Mouse (Mus musculus) left cerebral cortex, postnatal 36 days (tissue): ENCODE data around the gene Capn15. TPM values are rescaled to one million over a fixed set of nuclear protein-coding genes. Genes with fewer than 3 reads are reported as not detected.

Experiments used
- DNase-seq, 2 experiments: peaks; one replicate each; pipeline ENCODE4 v3.0.0; 2021 to 2022; ENCODE audit warnings: low spot score in 2 of 2, mixed read lengths in 1 of 2
- intact Hi-C: fragments of 180-260 bp; cut with DNase I; formaldehyde crosslinking; loops from one replicate; pipeline ENCODE4 v1.15.1; 2025
- total RNA-seq, 2 experiments: library from RNA; stranded (reverse); gene quantifications; 2 replicates each; pipeline ENCODE4 v1.2.3; 2021

The Capn15 gene
- total RNA-seq, 2 experiments from 2014 or later, result 40.8 to 58.4 TPM

DNA sequence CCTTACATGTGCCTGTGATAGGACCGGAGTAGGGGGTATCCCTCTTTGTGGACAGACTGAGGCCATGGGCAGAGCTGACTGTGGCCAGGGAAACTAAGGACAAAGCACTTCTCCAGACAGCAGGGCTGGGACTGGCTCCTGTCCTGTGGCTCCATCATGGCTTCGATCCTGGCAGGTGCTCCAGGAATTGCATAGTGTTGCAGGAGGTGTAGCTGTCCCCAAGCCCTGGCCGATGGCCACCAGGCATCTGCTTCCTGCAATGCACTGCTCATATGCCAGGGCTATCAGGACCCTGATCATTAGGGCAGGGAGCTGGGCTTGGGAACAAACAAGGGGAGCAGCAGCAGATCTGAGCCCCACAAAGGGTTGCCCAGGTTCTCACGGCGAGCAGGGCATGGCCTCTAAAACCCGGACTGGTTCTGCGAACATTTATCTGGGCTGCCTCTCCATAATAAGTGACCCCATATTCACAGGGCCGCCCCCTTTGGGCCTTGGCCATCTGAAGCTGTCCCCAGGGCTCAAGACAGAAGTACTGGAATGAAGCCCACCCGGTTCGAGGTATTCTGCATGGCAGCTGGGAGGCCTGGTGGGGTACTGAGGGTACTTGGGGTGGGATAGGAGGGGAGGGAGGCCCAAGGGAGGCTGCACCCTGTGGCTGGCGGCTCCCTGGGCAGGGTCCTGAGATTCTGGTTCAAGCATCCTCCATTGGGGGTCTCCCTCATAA is 26.7 kb downstream of the Capn15 start:
- intact Hi-C loops, result no loop called here
- DNase-seq, result no peak

DNA sequence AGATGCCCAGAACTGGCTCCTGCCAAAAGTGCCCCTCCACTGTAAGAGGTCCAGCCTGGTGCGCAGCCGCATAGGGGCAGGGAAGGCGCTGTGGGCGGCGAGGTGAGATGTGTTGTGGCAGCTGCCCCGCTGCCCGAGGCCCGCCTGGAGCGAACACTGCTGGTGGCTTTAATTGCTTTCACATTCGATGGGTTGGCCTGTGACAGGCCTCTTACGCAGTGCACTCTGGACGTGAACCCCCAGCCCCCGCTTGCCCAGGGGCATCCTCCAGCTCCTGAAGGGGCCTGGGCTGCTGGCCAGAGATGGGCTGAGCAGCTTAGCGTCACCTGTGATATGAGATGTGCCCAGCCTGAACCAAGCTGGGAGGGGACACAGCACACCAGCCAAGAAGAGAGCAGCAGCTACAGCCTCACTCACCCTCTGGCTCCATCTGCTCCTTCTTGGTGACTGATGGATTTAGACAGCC is 28.0 kb downstream of the Capn15 start:
- DNase-seq, result no peak
- intact Hi-C loops, result no loop called here

GRCm38 (mm10) chr17:25956631-25957030 is 29.0 kb downstream of the Capn15 start:
- intact Hi-C loops, result no loop called here
- no peak for DNase-seq

GRCm38 (mm10) chr17:25956201-25956600 is 29.4 kb downstream of the Capn15 start:
- DNase-seq, result no peak
- intact Hi-C loops, result no loop called here

DNA sequence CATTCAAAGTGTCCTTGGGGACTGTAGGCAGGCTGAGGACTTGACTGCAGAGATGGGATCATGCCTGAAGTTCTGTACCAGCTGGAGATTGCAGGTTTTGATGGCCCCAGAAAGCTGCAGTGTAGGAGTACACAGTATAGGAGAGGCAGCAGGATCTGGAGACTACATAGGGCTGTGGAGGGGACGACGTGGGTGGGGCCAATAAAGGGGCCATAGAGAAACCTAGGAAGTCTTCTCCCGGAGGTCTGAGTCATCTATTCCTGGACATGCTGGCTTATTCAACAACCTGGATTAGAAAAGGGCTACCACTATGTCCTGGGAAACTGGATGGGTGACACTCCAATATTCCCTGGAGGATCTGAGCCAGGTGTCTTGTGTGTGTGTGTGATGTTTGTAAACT is 29.9 kb downstream of the Capn15 start:
- no peak for DNase-seq
- intact Hi-C loops, result no loop called here

GRCm38 (mm10) chr17:25954671-25955070 is 30.9 kb downstream of the Capn15 start:
- DNase-seq, result no peak
- intact Hi-C loops, result no loop called here

DNA sequence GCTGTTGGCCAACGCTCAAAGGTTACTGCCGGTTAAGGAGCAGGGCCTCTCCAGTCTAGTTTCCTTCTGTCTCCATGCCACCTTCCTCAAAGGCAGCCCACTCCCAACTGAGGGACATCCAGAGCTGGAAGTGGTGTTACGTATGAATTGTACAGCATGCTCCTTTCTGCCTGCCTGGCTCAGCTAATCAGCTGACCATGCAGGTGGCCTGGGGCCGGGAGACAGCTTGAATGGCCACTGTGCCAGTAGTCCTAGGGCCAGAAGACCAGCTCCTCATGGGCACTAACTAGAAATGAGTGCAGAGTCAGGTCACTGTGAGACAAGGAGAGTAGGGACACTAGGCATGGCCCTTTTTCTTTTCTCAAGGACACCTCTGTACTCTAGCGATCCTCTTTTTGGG is 32.4 kb downstream of the Capn15 start:
- intact Hi-C loops, result no loop called here
- no peak for DNase-seq

GRCm38 (mm10) chr17:25951803-25952623 is 33.6 kb downstream of the Capn15 start, which contains the start of gene A930017K11Rik:
A930017K11Rik (minus strand) TSS chr17:25952565.
- no peak for DNase-seq
- intact Hi-C loops, result no loop called here

DNA sequence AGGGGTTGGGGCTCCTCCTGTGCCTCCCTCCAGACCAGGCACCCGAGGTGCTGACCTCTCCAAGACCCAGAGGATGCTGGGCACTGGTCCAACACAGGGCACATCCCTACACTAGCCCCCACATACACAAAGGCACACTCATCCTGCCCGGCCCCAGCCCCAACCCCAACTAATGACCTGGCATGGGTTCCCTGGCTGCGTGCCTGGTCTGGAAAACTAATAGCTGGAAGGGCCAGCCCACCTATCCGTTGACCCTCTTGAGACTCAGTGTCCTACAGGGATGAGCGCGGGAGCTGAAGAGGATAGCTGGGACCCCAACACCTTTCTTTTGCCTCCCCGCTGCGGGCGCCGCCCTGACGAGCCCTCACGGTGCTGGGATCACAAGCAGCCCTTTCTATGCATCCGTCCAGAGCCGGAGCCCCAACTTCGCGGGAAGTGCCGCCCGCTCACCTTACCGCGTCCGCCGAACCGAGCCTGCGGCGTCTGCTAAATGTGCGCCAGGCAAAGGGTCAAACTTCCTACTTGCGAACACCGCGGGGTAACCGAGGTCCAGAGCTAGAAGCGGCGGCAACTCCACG is 34.3 kb downstream of the Capn15 start:
- no peak for DNase-seq
- intact Hi-C loops, result no loop called here

DNA sequence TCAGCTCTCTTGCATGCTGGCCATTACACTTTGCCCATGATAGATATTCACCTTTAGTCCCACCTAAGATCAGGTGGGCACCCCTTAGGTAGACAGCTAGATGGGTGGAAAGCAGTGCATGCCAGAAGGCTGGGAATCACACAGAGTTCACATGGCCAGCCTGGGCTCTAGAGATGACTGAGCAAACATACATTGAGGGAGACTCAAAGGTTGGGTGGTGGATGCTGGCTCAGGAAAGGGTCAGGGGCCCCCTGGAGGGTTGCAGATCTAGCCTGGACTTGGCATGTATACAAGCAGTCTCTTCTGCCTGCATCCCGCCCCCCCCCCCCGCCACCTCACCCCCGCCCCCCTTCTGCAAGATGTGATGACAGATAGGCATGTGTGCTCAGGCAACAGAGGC is 34.9 kb downstream of the Capn15 start:
- intact Hi-C loops, result no loop called here
- DNase-seq, result no peak

- DNase-seq, result no peak
- intact Hi-C loops, result no loop called here
Observed at GRCm38 (mm10) chr17:25949981-25950380, 35.6 kb downstream of the Capn15 start.

GRCm38 (mm10) chr17:25948051-25948450 is 37.5 kb downstream of the Capn15 start:
- no peak for DNase-seq
- intact Hi-C loops, result no loop called here

DNA sequence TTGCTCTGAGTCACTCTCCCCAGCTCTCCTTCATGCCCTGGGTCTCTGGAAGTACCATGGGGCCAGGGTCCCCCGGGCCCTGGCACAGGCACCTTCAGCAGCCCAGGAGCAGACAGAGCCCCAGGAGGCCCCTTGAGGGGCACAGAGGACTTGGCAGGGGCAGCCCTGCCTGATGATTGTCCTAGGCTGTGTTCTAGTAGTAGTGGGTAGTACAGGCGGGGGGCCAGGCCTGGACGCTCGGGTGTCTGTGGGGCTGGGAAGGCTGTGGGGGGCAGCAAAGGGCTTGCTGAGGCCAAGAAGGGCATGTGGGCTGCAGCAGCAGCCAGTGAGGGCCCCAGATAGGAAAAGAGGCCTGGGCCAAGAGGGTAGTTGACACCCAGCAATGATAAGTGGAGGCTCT is 38.0 kb downstream of the Capn15 start:
- intact Hi-C loops, result no loop called here
- no peak for DNase-seq

GRCm38 (mm10) chr17:25946891-25947290 is 38.7 kb downstream of the Capn15 start:
- intact Hi-C loops, result no loop called here
- no peak for DNase-seq

- intact Hi-C loops, result no loop called here
Observed at GRCm38 (mm10) chr17:25946349-25946748, 39.2 kb downstream of the Capn15 start.

DNA sequence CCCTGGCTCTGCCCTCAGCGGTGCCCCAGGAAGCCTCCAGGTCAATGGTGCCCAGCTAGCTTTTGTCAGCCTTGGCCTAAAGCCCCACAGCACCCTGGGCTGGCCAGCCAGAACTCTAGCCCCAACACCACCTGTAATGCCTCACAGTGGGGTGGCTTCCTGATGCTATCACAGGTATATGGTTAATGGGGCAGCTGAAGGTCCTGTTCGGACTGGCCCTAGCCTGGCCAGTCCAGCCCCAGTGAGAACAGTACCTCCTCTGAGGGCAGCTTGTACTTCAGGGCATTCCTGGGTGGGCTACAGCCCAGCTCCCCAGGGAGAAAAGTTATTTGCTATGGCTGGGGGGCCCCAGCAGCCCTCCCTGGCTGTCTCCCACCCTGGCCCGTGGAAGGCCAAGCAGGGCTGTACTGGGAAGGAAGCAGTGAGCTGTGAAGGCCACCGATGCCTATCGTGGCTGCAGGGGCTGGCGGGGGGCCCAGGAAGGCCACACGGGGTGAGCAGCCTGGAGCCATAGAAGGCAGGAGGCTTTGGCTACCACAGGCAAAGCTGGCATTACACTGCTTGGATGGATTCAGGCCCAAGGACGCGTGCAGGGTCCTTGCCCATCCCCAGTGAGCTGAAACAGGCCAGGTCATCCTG is 40.0 kb downstream of the Capn15 start:
- no peak for DNase-seq
- intact Hi-C loops, result no loop called here

More at GRCm38 (mm10) chr17:25946349-25946748, 39.2 kb downstream of the Capn15 start:
- DNase-seq, result no peak

GRCm38 (mm10) chr17:25944366-25945163 is 41.0 kb downstream of the Capn15 start, which contains the start of the genes Pigq and Nhlrc4:
Pigq (minus strand) TSS chr17:25944936.
Nhlrc4 (minus strand) TSS chr17:25944961.
- no peak for DNase-seq
- intact Hi-C loops, result loop anchor here (5.0 kb wide), 1 partner anchor 43 kb away; the partner anchor contains the start of gene Capn15

DNA sequence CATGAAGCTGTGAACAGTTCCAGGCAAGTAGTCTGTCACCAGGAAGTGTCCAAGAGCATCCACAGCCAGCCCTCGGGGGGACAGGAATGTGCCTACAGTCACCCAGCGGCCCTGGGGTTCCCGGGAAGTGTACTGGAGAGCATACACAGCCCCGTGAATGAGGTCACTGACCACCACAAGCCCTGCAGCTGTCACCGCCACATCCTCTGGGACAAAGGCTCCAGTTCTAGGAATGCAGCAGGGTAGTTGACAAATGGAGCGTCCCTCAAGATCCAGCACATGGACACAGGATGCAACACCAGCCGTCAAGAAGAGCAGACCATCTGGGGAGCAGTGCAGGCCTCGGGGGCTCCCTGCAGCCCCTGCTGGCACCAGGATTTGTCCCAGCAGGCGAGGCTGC is 41.8 kb downstream of the Capn15 start:
- DNase-seq, result no peak
- intact Hi-C loops, result loop anchor here (5.0 kb wide), 1 partner anchor 44 kb away; the partner anchor contains the start of gene Capn15

GRCm38 (mm10) chr17:25943221-25943620 is 42.4 kb downstream of the Capn15 start:
- intact Hi-C loops, result loop anchor here (5.0 kb wide), 1 partner anchor 44 kb away; the partner anchor contains the start of gene Capn15
- no peak for DNase-seq
